Mouse (Mus musculus) heart, adult 2 months (tissue): ENCODE measurements around the gene Fgd6.

Experiments used
- CTCF ChIP-seq: fragments of 200-600 bp; IDR thresholded peaks from 2 replicates; pipeline ENCODE4 v1.8.1; 2022; ENCODE audit warnings: antibody characterized with exemption, mild to moderate bottlenecking, moderate library complexity
- POLR2A ChIP-seq: fragments of 200-500 bp; IDR thresholded peaks from 2 replicates; pipeline ENCODE4 v1.6.1; 2011; ENCODE audit warnings: mild to moderate bottlenecking, low read depth, low read length, control low read depth; ENCODE audit not compliant: insufficient read depth

GRCm38 (mm10) chr10:94183199-94183598, 147.4 kb downstream of the Fgd6 start:
- TF ChIP-seq POLR2A (no peak), CTCF (no peak)
